Mouse (Mus musculus) cerebellum, postnatal 36 days (tissue): Measurements from ENCODE around the gene Slc16a7.

Source experiments
- DNase-seq, 2 experiments: peaks; one replicate each; pipeline ENCODE4 v3.0.0; 2021 to 2022; ENCODE audit warnings: mixed read lengths in 2 of 2

Slc16a7 gene

DNA sequence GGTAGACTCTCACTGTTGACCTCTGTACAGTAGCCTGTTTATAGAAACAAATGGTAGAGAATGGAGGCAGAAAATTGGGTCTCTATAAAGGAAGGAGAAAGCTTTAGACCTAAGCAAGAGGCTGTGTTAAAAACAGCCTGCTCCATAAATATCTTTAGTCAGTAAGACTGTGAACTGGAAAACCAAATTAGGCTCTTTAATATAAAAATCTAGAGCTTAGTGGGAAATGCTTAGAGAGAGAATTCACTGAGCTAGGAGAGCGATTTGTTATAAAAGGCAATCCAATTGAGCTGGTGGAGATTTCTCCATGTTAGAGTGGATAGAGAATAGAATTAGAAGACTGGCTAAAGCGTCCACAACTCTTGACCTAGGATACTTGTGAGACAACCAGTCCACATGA lies 211.5 kb downstream of the Slc16a7 start:
- DNase-seq, result no peak

GRCm38 (mm10) chr10:125175013-125175650 lies 214.1 kb downstream of the Slc16a7 start:
- no peak for DNase-seq

GRCm38 (mm10) chr10:125171625-125172024 lies 217.6 kb downstream of the Slc16a7 start:
- DNase-seq, result no peak

DNA sequence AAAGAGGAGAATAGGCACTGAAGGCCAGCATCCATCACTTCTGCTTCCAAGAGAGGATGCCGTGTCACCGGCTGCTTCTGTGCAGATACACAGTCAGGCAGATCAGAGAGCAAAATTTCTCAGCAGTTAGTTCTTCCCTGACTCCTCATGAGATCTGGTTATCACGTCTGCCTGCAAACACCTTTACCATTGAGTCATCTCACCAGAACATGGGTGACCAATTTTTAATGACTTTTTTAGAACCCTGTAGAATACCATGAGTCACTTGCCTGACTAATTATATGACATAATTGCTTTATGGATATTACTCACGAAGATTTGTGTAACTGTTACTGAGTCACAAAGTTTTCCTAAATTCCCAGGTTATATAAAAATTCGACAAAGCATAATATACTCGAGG lies 218.1 kb downstream of the Slc16a7 start:
- DNase-seq, result no peak
